8 mouse cellular contexts compared by ENCODE assay signal in the genomic region with DNA sequence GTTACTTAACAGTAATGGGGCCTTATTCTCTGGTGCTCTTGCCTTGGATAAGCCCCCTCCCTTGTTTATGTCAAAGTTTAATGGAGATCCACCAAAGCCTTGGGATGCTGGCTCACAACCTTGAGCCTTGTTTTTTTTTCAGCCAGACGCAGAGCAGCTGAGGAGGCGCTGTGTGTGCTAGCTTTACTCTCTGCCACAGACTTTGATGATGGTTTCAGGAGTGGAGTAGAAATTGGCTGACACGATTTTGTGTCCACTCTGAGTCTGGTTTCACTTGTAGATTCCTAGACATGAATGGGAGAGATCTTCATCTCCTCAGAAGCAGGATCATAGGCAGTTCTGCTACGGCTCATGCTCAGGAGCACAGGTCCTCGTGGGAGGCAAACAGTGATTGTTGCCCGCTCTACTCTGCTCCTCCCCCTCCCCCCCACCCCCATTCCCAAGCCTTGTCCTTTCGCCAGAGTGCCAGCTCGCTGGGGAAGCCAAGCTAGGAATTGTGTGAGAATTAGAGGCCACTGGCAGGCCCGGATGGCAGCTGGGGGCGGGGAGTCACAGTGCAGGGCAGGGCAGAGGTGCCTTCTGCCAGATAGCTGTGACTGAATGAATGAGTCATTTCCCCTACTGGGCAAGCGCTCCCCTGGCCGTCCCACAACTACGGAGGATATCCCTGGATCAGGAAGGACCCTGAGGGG. TPM values are rescaled to one million over a fixed set of nuclear protein-coding genes. Genes with fewer than 3 reads are reported as not detected.
A peak's percentile ranks its signal among the peaks of the same experiment; 100 is the strongest.
DNase-seq lines count a peak whose midpoint lies in the region; ATAC-seq and TF ChIP-seq lines count a peak whose summit lies in the region.

No protein-coding gene starts in this region.

- no peak overlapping the region for H3K27ac ChIP-seq in left cerebral cortex, adult 2 months
- H3K27ac ChIP-seq in cortical plate, adult 2 months (ENCODE audit: insufficient read depth, low read length), result no peak overlapping the region
- H3K27ac ChIP-seq in intestine, postnatal 0 days (ENCODE audit: low read depth, low read length), result no peak overlapping the region
- H3K27ac ChIP-seq in neural tube, embryonic 15.5 days (replicated peaks), result no peak overlapping the region

- intact Hi-C loops in left cerebral cortex, adult 2 months (cut with DNase I), result no loop called here
- intact Hi-C loops in left cerebral cortex, postnatal 10 days (cut with DNase I), result no loop called here

- no peak for TF ChIP-seq POLR2A in cortical plate, adult 2 months (IDR thresholded peaks at IDR 0.05; ENCODE audit: extremely low read depth, insufficient read depth, low read length)
- no peak for TF ChIP-seq POLR2A in lung, adult 2 months (IDR thresholded peaks at IDR 0.05; ENCODE audit: borderline replicate concordance, extremely low read depth, low read depth, low read length)

- WGBS in intestine, postnatal 0 days, result 5% methylated on average over 13 of the region's 13 CpGs
- WGBS in lung, adult 2 months, result 5% methylated on average over 13 of the region's 13 CpGs
- WGBS in neural tube, embryonic 15.5 days, result 3% methylated on average over 13 of the region's 13 CpGs

- no peak for TF ChIP-seq CTCF in left cerebral cortex, adult 2 months (IDR thresholded peaks at IDR 0.05)
- no peak for TF ChIP-seq CTCF in cortical plate, adult 2 months (IDR thresholded peaks at IDR 0.05; ENCODE audit: extremely low read depth, insufficient read depth, low read length)
- TF ChIP-seq CTCF in intestine, postnatal 0 days (IDR thresholded peaks at IDR 0.05; ENCODE audit: low read depth), result no peak
- no peak for TF ChIP-seq CTCF in lung, adult 2 months (IDR thresholded peaks at IDR 0.05; ENCODE audit: insufficient read depth, low read length)

- peaks cover 4% of the 10 kb centered on the region; the same call in 1 of the 2 replicates for H3K4me1 ChIP-seq in cortical plate, adult 2 months (ENCODE audit: control insufficient read depth, insufficient read depth, low read length)
- no peaks in the 10 kb centered on the region; the same call in 1 of the 2 replicates for H3K4me1 ChIP-seq in intestine, postnatal 0 days (replicated peaks; ENCODE audit: control insufficient read depth, insufficient read depth, low read length)
- peaks cover 3% of the 10 kb centered on the region for H3K4me1 ChIP-seq in lung, adult 2 months (ENCODE audit: control insufficient read depth, insufficient read depth, low read length)
- H3K4me1 ChIP-seq in neural tube, embryonic 15.5 days, result peaks cover 26% of the 10 kb centered on the region

- H3K27me3 ChIP-seq in intestine, postnatal 0 days (replicated peaks; ENCODE audit: control insufficient read depth, insufficient read depth, low read length), result peaks cover 30% of the 10 kb centered on the region
- H3K27me3 ChIP-seq in neural tube, embryonic 15.5 days (replicated peaks), result peaks cover 45% of the 10 kb centered on the region

- H3K9me3 ChIP-seq in intestine, postnatal 0 days (ENCODE audit: control insufficient read depth), result no peaks in the 10 kb centered on the region
- no peaks in the 10 kb centered on the region for H3K9me3 ChIP-seq in neural tube, embryonic 15.5 days (replicated peaks)

- H3K9ac ChIP-seq in intestine, postnatal 0 days (ENCODE audit: low read depth, low read length), result no peak overlapping the region
- H3K9ac ChIP-seq in neural tube, embryonic 15.5 days (replicated peaks), result no peak overlapping the region

- H3K4me2 ChIP-seq in intestine, postnatal 0 days (replicated peaks; ENCODE audit: low read depth), result peak overlapping the region; percentile 76
- H3K4me2 ChIP-seq in neural tube, embryonic 15.5 days, result peak overlapping the region; percentile 94

- peak in 1 of 2 experiments; percentile 24 for DNase-seq in left cerebral cortex, adult 2 months (ENCODE audit: extremely low spot score in 1 of 2, low spot score in 2 of 2)
- DNase-seq in left cerebral cortex, postnatal 10 days (ENCODE audit: extremely low spot score in 1 of 2, low spot score in 2 of 2), result no peak
- DNase-seq in heart, adult 11 months, result peak; percentile 97
- peak; percentile 49 for DNase-seq in lung, adult 2 months
- no peak for DNase-seq in thymus, adult 18-20 months

- peak; percentile 79 for ATAC-seq in intestine, postnatal 0 days
- ATAC-seq in neural tube, embryonic 15.5 days (ENCODE audit: low FRiP score), result peak; percentile 36; the same call in 1 of the 2 replicates

- peak overlapping the region; percentile 44 for H3K4me3 ChIP-seq in left cerebral cortex, adult 2 months
- H3K4me3 ChIP-seq in cortical plate, adult 2 months (ENCODE audit: insufficient read depth, low read length), result peak overlapping the region; percentile 8
- H3K4me3 ChIP-seq in intestine, postnatal 0 days (ENCODE audit: low read depth, low read length), result peak overlapping the region; percentile 42
- peak overlapping the region; percentile 55 for H3K4me3 ChIP-seq in lung, adult 2 months (replicated peaks; ENCODE audit: extremely low read depth, low read depth, low read length)
- peak overlapping the region; percentile 43 for H3K4me3 ChIP-seq in neural tube, embryonic 15.5 days (replicated peaks)

- no peaks in the 10 kb centered on the region for H3K36me3 ChIP-seq in intestine, postnatal 0 days (ENCODE audit: control insufficient read depth, insufficient read depth)
- no peaks in the 10 kb centered on the region for H3K36me3 ChIP-seq in neural tube, embryonic 15.5 days

RNA-seq across cellular contexts. Expression of gene Upp1, which starts 0.4 kb away (rescaled TPM):
- total RNA-seq in left cerebral cortex, adult 2 months (2021), result 1 to 10 TPM; 1.8 to 5.4 TPM
- 1 to 10 TPM; 1.2 to 1.4 TPM for total RNA-seq in left cerebral cortex, postnatal 10 days (2021)
- polyA plus RNA-seq in cortical plate, adult 2 months (2012; rRNA removed), result 4.7 and 5.6 TPM in 2 replicates
- polyA plus RNA-seq in intestine, postnatal 0 days (2015; fragmentation: Nextera tagmentation; extraction: Ambion mirVana), result 5.6 and 6.6 TPM in 2 replicates
- polyA plus RNA-seq in lung, adult 2 months (2012; rRNA removed), result 25.6 and 30.4 TPM in 2 replicates
- polyA plus RNA-seq in neural tube, embryonic 15.5 days (2015; fragmentation: Nextera tagmentation; extraction: Ambion mirVana), result 8.0 and 10.2 TPM in 2 replicates

Comparison
In these comparisons a context has a peak if more than half of its experiments do, and no peak if none do; other contexts are left out.
1. DNase-seq: peak in heart, adult 11 months (single experiment) and lung, adult 2 months (single experiment); none in left cerebral cortex, postnatal 10 days (0 of 2) and thymus, adult 18-20 months (0 of 2).
2. Peak in every context shown above with its lines, with median percentiles within 50 percentile points of each other: H3K4me3 ChIP-seq.